Mouse (Mus musculus) cerebellum, adult 9-10 months (tissue): ENCODE data around the gene Ptprcap.

Experiments used
- DNase-seq: peaks from one replicate; pipeline ENCODE4 v3.0.0; 2022

Gene Ptprcap

GRCm38 (mm10) chr19:4148491-4148806 is 5.0 kb upstream of the Ptprcap start, which contains the start of gene Coro1b:
Gene Coro1b (plus strand): TSS chr19:4148619.
- peak; percentile 95 for DNase-seq

GRCm38 (mm10) chr19:4148819-4149218 is 4.6 kb upstream of the Ptprcap start:
- peak; percentile 52 for DNase-seq

GRCm38 (mm10) chr19:4149283-4149682 is 4.1 kb upstream of the Ptprcap start:
- peak; percentile 52 for DNase-seq

- no peak for DNase-seq
Measured at GRCm38 (mm10) chr19:4149764-4150461, 3.5 kb upstream of the Ptprcap start.

- DNase-seq = no peak
Measured at GRCm38 (mm10) chr19:4150567-4151487, 2.6 kb upstream of the Ptprcap start.

- DNase-seq = peak; percentile 52
Measured at GRCm38 (mm10) chr19:4151488-4151860, 1.9 kb upstream of the Ptprcap start.

- no peak for DNase-seq
Measured at GRCm38 (mm10) chr19:4151898-4152297, 1.5 kb upstream of the Ptprcap start.

- peak; percentile 52 for DNase-seq
Measured at GRCm38 (mm10) chr19:4152445-4153231, 766 bp upstream of the Ptprcap start.

GRCm38 (mm10) chr19:4154437-4155222 is 1.2 kb downstream of the Ptprcap start:
- DNase-seq = no peak

GRCm38 (mm10) chr19:4155223-4156072 is 2.0 kb downstream of the Ptprcap start:
- DNase-seq = no peak

GRCm38 (mm10) chr19:4156073-4156579 is 2.7 kb downstream of the Ptprcap start:
- DNase-seq = no peak

GRCm38 (mm10) chr19:4156771-4157170 is 3.4 kb downstream of the Ptprcap start:
- DNase-seq = no peak

GRCm38 (mm10) chr19:4159049-4159448 is 5.6 kb downstream of the Ptprcap start:
- DNase-seq = peak; percentile 34

GRCm38 (mm10) chr19:4162646-4163542 is 9.5 kb downstream of the Ptprcap start, which contains the start of gene Rps6kb2:
Gene Rps6kb2 (minus strand): TSS chr19:4163354.
- peak; percentile 97 for DNase-seq

GRCm38 (mm10) chr19:4163543-4163887 is 10.1 kb downstream of the Ptprcap start:
- DNase-seq = no peak

- DNase-seq = peak; percentile 60
Measured at GRCm38 (mm10) chr19:4164100-4164499, 10.7 kb downstream of the Ptprcap start.

- DNase-seq = peak; percentile 55
Measured at GRCm38 (mm10) chr19:4164721-4165120, 11.3 kb downstream of the Ptprcap start.

GRCm38 (mm10) chr19:4166678-4167476 is 13.5 kb downstream of the Ptprcap start:
- DNase-seq = peak; percentile 36

- peak; percentile 99 for DNase-seq
Measured at GRCm38 (mm10) chr19:4169378-4169784, 16.0 kb downstream of the Ptprcap start.
